Mouse (Mus musculus) urinary bladder, postnatal 4 days (tissue): Measurements from ENCODE around the gene Zbtb33.

Source experiments
- DNase-seq, 2 experiments: peaks; one replicate each; pipeline ENCODE4 v3.0.0; 2021 to 2022; ENCODE audit warnings: low spot score in 2 of 2

Gene Zbtb33

DNA sequence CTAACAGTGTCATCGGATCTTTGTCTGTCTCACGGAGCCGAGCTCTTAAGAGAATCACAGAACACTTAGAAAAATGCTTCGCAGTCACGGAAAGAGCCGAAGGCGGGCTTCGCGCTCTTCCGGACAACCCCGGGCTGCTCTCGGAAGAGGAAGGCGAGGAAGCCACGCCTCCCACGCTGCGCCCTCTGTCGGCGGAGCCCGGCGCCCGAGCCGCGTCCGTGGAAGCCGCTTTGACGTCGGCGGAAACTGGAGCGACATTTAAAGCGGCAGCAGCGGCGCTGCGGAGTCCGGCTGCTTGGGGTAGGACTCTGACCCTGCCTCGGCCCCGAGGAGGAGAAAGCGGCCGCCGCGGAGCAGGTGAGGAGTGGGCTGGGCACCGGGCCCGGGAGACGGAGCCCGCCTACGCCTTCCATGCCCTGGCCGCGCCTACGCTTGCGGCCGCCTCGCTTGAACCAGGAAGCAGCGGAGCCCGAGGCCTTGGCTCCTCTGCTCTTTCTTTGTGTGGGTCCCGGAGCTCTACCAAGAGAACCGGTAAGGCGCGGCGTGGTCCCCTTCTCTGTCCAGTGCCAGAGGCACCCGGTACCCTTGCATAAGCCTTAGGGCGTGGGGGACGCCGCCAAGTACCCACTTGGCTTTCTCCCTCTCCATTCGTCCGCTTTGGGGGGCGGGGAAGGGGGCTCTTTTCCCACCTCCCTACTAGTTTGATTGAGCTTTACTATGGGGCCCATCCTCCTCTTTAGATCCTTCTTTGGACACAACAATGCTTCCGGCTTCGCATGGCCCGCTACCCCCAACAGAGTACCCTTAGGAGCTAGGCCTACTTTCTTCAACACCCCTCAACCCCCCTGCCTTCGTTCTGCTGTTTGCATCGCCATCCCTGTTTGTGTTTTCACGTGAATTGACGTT lies at the start of gene Zbtb33:
Gene Zbtb33 (plus strand): TSS at position 242 of the 906 bp plus-strand sequence.
- DNase-seq: peak; percentile 79 to 89

DNA sequence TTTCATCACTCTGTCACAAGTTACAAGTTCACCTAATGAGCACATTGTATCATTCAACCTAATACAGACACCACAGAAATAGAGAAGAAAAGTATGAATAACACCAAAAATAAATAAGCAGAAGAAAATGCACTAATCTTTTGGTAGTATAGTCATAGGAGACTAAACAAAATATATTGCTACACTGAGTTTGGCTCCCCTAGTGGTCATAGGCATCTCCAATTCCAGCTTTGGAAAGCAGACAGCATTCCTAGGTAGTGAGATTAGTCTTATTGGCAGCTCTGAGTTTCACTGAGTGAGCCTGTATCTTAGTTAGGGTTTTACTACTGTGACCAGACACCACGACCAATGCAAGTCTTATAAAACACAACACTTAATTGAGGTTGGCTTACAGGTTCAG lies 30.5 kb upstream of the Zbtb33 start:
- no peak for DNase-seq

DNA sequence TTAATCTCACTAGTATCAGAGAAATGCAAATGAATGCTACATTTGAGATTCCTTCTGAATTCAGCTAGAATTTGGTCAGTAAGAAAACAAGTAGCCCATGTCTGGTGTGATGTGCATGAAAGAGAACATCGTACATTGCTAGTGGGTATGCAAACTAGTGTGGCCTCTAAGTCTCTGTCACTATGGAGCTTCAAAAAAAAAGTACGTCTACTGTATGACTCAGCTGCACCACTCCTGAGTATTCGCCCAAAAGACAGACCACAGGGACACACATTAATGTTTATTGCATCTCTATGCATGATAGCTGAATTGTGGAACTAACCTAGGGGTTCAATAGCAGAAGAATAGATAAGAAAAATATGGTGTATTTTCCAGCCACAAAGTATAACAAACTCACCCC lies 24.3 kb upstream of the Zbtb33 start:
- DNase-seq: no peak

DNA sequence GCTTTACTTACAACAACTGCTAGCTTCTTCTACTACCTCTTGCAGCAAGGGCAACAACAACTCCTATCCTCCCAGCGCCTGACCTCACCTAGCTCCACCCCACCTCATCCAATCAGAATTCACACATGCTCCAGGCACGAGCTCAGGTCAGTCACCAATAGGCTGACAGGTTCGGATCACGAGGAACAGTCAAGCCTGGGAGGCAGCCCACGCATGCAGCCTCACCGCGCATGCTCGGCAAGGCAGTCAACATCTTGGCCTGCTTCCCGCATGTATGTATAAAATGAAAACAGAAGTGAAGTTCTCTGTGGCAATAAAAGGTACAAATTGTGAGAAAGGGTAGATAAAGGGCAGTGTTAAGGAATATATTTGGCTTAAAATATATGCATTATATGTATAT lies 23.5 kb upstream of the Zbtb33 start:
- no peak for DNase-seq

DNA sequence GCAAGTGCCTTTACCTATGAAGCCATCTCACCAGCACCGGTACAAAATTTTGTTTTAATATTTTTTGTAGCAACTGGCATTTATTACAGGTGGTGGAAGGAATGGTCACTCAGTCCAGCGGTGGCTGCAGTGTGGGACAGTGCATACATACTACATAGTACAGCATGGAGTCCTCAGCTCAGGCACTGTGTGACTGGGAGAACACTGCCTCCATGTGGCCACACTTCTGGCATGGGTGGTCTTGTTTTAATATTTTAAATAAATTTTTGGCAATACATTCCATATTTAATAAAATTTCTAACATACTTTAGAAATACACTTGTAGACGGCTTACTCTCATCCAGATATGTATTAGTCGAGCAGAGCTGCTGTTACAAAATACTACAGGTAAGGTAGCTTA lies 23.0 kb upstream of the Zbtb33 start:
- DNase-seq: no peak

DNA sequence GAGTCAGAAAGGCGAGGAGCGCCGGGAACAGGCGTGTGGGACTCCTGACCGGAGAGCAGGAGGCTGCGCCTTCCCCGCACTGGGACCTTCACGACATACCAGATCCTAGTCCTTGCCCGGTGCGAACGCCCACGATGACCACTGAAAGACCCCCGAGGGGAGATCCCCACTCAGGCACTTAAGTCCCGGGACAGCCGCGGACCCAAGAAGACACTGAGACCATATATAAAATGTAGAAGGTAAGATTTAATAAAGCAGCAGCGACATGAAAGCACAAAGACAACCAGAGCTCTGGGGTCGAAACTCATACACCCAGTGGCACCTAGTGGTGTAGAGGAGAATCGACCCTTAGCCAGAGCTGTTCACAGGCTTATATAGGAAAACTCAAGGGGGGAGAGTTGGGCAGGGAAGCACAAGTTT lies 9.7 kb upstream of the Zbtb33 start:
- DNase-seq: peak in 1 of 2 experiments; percentile 47

DNA sequence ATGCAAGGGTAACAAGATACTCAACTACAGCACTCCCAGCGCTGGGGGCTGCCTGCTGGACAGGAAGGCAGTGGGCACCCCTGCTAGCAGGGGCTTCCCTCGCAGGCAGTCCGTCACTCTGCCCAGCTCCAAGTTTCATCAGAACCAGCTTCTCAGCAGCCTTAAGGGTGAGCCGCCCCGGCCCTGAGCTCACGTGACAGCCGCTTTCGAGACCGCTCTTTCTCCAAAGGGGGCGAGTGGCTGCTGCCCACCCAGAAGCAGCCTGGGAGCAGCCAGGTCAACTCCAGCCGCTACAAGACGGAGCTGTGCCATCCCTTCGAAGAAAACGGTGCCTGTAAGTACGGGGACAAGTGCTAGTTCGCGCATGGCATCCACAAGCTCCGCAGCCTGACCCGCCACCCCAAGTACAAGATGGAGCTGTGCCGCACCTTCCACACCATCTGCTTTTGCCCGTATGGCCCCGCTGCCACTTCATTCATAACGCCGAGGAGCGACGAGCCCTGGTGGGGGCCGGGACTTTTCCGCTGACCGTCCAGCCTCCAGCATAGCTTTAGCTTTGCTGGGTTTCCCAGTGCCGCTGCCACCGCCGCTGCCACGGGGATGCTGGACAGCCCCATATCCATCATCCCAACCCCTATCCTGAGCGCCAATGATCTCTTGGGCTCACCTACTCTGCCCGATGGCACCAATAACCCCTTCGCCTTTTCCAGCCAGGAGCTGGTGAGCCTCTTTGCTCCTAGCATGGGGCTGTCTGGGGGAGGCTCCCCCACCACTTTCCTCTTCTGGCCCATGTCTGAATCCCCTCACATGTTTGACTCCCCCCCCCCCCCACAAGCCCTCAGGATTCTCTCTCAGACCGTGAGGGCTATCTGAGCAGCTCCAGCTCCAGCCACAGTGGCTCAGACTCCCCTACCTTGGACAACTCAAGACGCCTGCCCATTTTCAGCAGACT lies 8.7 kb upstream of the Zbtb33 start:
- peak in 1 of 2 experiments; percentile 17 for DNase-seq

DNA sequence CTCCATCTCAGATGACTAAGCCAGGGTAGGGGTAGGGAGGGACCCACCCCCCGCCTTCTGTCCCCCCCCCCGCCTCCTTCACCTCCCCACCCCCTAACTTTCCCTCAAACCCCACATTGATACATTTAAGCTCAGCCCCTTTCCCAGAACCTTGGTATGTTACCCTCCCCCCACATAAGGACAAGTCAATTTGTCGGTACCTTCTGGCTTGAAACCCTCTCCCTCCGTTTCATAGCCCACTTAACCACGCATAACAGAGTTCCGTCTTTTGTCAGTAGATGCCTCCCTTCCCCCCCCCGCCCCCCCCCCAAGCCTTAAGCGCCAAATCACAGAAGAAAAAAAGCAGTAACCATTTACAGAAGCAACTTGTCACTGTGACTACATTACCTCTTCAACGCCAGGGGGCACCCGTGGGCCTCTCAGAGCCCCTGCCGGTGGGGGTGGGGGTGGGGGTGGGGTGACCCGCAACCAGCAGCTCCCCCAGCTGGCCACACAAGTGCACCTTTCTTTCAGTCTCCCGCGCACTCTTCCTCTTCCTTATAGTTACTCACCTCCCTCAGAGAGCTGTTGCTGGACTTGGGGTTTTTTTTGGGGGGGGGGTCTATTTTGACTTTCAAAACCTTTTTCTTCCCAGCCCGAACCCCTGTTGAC lies 7.9 kb upstream of the Zbtb33 start:
- DNase-seq: peak in 1 of 2 experiments; percentile 22

DNA sequence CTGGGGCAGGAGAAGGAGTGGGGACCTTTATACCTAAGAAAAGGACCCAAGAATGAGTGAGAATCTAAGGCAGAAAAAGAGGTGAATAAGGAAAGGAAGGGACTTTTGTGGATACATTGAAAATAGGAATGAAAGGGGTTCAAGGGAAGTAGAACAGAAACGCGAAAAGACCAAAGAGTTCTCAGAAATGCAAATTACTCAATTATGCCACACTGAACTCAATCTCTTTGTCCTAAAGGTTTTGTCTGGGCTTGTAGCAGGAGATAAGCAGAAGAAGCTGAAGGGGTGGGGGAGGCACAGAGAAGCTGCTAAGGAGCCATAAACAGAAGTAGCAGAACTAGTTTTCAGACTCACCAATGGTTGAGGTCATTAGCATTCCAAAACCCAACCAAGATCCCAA lies 4.1 kb upstream of the Zbtb33 start:
- DNase-seq: no peak

DNA sequence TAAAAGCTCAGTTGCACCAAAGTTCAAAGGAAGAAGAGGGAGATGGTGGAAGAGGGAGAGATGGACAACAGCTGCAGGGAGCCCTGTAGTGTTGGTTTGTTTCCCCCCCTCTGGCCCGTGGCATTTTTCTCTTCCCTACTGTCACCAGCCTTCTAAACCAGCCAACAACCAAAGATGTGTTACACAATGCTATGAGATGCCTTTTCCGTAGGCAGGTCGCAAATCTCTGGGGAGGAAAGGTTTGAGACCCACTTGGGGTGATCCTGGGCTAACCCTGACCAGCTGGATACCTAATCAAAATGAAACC lies 818 bp downstream of the Zbtb33 start:
- no peak for DNase-seq

DNA sequence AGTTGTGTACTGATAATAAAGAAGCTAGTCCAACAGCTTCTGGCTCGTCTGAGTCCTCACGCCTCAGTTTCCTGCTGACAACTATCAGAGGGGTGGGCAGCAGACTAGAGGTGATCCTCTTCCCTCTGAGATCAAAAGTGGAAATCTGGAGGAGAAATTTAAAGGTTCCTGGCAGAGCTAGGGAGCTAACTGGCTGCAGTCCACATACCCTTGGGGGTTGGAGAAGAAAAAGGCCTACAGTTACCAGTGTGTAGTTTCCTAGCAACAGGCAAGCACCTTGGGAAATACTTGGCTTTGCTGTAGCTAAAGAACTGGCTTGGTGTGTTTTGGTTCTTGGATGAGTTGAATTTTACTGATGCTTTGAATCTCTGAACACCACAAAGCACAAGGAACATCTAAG lies 12.2 kb downstream of the Zbtb33 start:
- DNase-seq: no peak

DNA sequence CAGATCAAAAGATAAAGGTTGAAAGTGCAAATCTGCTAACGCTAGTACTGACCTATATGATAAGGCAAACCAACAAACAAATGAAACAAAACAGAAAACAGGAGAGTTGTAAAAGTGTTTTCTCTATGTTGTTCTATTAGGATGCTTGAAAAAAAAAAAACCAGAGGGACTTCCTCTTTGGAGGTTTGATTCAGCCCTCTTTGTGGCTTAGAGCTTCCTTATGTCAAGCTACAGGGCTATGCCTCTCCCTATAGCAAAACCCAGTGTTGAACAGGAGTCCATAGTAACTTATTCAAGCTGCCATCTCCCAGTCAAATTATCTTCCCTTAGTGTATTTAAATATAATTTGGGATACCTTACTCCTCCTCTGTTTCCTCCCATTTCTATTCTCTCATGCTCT lies 17.8 kb downstream of the Zbtb33 start:
- DNase-seq: no peak

DNA sequence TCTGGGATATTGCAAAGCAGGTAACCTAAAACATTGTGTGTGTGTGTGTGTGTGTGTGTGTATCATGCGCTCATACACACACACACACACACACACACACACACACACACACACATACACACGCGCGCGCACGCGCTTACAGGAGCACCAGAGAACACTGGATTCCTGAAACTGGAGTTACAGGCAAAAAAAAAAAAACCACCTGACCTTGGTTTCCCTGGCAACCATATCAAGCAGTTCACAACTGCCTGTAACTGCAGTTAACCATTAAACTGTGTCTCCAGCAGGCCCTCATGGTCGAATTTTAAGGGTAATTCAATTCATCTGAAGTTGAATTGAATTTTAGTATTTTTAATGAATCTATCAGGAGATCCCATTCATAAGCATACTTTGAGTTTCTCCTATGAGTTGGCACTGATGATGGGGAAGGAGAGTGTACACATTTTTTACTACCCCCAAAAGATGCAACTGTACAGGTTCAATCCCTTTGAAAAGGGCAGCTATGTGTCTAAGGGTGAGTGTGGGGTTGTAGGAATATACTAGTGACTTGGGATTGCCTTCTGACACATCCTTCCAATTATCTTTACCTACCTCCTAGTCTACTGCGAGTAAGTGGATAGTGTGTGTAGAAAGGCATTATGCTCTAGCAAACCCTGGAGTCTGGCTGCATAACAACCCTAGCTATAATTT lies 27.5 kb downstream of the Zbtb33 start:
- DNase-seq: no peak

DNA sequence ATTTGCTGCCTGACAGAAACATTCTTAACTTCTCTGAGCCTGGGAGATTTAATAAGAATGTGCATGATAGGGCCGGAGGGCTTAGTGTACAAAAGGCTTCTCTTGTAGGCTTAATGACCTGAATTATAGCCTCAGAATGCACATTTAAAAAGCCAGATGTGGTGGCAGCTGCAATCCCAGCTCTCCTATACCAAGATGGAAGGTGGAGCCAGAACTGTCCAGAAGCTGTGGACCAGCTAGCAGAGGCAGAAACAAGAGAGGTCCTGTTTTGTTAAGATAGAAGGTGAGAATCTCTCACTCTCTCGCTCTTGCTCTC lies 28.0 kb downstream of the Zbtb33 start:
- no peak for DNase-seq

DNA sequence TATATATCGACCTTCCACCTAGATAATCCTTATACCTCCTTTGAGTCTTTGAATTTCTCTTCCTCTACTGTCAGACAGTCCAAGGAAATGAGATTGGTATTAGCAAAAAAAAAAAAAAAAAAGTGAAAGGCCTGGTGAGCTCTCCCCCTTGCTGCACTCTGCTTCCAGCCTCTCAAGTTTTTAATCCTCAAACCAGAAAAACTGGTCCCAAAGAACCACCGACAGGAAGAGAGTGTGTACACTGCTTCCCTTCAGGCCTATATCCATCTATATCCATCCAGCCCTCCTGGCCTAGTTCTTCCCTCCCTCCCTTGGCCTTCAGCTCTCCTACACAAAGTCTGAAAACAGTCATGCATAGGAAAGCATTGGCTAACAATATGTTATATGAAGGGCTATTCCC lies 33.2 kb downstream of the Zbtb33 start:
- DNase-seq: no peak

DNA sequence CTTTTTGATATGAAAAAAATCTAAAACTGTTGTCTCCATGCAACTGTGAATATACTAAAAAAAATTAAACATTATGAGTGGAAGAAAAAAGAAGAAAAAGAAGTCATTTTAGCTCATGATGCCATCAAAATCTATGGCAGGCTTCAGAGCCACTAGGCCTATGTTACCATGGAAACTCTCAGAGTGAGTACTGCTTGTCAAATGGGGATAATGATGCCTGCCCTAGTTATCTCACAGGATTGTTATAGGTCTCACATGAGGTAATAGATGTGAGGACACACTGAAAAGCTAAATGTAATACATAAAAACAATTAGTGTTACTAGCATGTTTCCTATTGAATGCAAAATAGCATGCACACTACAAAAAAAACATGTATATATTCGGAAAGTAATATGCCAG lies 40.3 kb downstream of the Zbtb33 start:
- no peak for DNase-seq

DNA sequence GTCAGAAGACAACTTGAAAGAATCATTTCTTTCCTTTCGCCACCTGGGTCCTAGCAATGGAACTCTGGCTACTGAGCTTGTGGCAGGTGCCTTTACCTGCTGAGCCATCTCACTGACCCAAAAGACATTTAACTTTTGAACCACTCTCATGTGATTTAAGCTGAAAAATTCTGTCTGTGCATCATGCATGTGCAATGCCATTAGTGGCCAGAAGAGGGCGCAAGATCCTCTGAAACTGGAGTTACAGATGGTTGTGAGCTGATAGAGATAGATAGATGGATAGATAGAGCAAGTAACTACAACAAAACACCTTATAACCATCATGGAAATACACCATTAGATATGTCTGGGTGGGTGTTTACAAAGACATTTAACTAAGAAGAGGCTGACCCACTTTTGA lies 48.1 kb downstream of the Zbtb33 start:
- DNase-seq: peak in 1 of 2 experiments; percentile 66
